Mouse (Mus musculus): ENCODE results near the gene Prps1.
"Not testable (repeated sequence)": the region's sequence is repeated elsewhere in the genome, so short reads cannot be mapped to it uniquely, and the experiment has no call there.

Prps1 gene

DNA sequence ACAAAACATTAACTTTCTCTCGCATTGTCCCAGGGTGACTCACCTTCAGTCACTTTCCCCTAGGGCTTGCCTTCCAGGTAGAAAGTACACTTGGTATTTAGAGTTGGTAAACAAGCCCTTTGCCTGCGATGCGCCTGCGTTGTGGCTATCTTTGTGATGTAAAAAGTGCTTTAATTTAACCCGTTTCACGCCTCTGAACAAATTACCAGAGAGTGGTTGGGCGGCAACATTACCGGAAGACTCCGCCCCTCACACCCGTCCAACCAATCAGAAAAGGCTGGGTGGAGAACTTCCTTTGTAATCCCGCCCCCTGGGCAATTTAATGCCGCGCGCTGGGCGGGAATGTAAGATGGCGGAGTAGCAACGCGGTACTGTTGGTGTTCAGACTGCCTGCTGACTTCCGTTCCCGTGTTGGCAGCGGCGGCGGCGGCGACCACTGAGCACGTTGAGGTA lies at the start of gene Prps1:
Gene Prps1, plus strand, starts transcription at position 335 of the 453 bp plus-strand sequence.
- peak; percentile 96 for DNase-seq (ENCODE audit: low spot score)

- DNase-seq (ENCODE audit: low spot score) = no peak
Measured at GRCm38 (mm10) chrX:140407593-140407992, 48.8 kb upstream of the Prps1 start.

GRCm38 (mm10) chrX:140418467-140418866 lies 37.9 kb upstream of the Prps1 start:
- DNase-seq (ENCODE audit: low spot score) = no peak

DNA sequence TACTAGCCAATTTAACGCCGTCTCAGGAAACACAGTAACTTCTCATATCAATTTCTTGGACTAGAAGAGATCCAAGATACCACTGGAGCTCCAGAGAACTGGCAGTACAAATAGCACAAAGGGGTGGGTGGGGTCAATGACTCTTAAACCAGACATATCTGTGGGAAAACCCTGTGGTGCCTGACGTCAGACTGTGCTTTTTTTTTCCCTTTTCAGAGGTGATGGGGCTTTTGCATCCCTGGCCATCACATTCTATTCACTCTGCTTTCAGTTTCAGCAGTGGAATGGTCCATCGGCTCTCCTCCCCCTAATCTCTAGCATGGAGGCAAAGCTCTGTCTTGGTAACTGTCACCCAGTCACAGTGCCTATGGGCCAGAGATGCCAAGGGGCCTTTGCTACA lies 29.3 kb upstream of the Prps1 start:
- DNase-seq (ENCODE audit: low spot score) = no peak

- no peak for DNase-seq (ENCODE audit: low spot score)
Measured at GRCm38 (mm10) chrX:140428252-140428651, 28.2 kb upstream of the Prps1 start.

- DNase-seq (ENCODE audit: low spot score) = no peak
Measured at GRCm38 (mm10) chrX:140429985-140430384, 26.4 kb upstream of the Prps1 start.

DNA sequence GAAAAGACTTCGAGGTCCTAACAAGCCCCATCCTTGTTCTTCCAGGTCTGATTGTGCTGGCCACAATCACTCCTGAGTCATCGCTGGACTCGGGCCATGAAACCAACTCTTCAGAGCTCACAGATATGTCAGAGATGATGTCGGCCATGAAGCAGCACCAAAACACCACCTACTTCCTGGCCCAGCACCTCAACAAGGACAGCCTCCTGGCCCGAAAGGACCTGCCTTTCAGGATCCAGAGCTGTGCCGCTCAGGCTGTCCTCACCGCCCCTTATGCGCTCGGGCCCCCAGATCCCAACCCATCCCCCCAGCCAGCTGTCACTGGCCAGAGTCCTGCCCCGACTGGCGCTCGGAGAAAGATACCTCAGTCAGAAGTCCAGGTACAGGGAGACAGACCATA lies 25.9 kb upstream of the Prps1 start:
- DNase-seq (ENCODE audit: low spot score) = no peak

- no peak for DNase-seq (ENCODE audit: low spot score)
Measured at GRCm38 (mm10) chrX:140431981-140432380, 24.4 kb upstream of the Prps1 start.

DNA sequence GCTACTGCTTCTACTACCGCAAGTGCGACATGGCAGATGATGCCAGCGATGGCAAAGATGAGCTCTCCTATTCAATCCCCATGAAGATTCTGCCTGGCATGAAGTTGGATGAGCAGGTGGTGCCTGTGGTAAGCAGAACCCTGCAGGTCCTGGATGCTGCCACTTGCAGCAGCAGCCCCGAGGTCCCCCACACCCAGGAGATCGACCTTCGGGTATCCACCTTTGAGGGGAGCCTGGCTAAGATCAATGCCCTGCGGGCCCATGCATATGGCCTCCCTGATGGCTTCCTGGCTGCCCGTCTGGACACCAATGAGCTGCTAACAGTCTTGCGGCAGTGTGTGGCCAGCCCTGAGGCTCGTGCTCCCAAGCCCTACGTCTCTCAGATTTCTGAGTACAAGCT lies 23.6 kb upstream of the Prps1 start:
- DNase-seq (ENCODE audit: low spot score) = no peak

GRCm38 (mm10) chrX:140437906-140438305 lies 18.5 kb upstream of the Prps1 start:
- no peak for DNase-seq (ENCODE audit: low spot score)

GRCm38 (mm10) chrX:140445551-140445950 lies 10.9 kb upstream of the Prps1 start:
- DNase-seq (ENCODE audit: low spot score) = no peak

DNA sequence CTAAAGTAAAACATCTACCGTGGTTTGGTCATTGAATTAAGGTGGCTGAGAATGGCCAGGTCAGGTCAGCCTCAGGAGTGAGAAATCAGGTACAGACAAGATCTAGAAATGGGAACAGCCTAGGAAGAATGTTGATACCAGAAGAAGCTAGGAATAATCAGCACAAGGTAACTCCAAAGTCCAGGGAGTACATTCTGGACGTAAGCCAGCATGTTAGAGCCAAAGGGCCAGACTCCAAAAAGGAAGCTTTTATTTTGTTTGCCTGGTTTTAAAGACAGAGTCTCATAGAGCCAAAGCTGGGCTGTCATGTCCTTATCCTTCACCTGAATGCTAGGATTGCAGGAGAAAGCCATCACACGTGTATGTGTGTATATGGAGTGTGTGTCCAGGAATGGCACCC lies 6.3 kb upstream of the Prps1 start:
- DNase-seq (ENCODE audit: low spot score) = no peak

GRCm38 (mm10) chrX:140456751-140457491 lies 508 bp downstream of the Prps1 start:
- DNase-seq (ENCODE audit: low spot score) = peak; percentile 53

GRCm38 (mm10) chrX:140457502-140457901 lies 1.1 kb downstream of the Prps1 start:
- DNase-seq (ENCODE audit: low spot score) = peak; percentile 39

DNA sequence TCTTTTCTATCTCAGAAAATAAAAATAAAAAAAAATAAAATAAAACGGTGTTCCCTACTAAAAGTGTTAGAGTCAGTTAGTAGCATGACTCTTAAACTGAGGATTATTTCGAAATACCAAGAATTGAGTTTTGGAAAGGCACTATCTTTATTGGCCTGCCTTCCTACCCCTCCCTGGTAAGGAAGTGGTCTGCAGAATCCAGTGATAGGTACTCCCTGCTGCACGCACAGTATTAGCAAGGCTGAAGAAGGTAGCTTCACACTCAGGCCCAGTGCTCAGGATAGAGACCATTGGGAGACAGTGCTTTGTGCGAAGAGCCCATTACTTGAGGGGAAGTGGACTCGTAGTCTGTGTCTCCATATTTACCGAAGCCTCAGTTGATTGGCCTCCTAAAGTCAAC lies 21.8 kb downstream of the Prps1 start:
- no peak for DNase-seq (ENCODE audit: low spot score)

GRCm38 (mm10) chrX:140479171-140479570 lies 22.8 kb downstream of the Prps1 start:
- peak; percentile 33 for DNase-seq (ENCODE audit: low spot score)

DNA sequence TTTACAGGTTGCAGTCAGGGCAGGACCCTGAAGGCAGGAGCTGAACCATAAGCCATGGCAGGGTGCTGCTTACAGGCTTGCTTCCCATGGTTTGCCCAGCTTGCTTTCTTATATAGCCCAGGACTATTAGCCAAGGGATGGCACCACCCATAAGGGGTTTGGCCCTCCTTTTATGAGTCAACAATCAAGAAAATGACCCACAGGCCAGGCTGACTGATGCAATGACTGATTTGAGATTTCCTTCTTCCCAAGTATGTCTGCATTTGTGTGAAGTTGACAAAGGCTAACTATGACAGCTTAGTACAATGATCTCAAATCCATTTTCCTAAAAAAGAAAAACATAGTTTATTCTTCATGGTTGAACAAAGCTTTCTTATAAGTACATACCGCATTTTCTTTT lies 32.8 kb downstream of the Prps1 start:
- DNase-seq (ENCODE audit: low spot score) = no peak

- no peak for DNase-seq (ENCODE audit: low spot score)
Measured at GRCm38 (mm10) chrX:140490203-140490602, 33.8 kb downstream of the Prps1 start.

DNA sequence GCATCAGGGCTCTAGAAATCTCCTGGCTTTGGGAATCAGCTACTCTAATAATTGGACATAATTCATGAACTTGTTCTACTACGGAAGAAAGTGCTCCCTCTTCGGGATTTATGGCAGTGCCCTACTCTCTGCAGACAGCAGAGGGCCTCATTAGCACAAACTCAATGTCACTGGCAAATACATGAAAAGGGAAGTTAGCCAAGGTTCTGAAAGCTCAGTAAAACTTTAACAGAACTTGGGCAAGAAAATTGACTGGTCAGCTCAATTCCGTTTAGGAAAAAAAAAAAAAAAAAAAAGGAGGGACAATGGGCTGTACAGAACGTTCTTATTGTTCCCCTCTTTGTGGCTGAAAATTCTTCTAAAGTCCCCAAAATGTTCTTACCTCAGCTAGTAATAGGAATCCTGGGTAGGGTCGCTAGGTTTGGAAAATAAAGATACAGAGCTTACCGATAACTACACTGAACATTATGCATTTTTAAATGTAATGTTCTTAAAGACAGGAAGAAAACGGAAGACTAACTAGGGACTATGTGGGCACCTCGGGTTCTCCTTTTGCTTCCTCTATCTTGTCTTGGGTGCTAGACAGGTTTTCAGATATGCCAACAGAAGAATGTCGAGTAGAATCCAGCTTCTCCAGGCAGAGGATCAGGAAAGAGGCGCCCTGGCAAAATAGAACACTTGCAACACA lies 35.6 kb downstream of the Prps1 start:
- peak; percentile 52 for DNase-seq (ENCODE audit: low spot score)

- no peak for DNase-seq (ENCODE audit: low spot score)
Measured at GRCm38 (mm10) chrX:140493527-140494029, 37.2 kb downstream of the Prps1 start.

DNA sequence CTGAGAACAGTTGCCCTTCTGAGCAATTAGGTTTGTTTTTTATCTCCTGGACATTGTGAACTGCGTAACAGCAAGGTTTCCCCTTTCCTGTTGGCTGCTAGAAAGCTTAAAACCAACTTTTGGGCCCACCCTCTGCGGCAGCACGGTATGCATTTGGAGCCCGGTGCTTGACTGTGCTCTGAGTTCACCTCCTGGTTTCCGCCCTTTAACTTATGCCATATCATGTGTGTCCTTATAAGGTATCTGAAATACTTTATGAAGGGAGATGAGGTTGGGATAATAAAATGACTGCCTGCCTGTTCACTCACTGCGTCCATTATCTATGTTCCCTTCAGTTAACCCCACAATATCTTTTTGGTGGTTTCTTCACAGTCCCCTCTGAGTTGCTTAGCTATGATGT lies 37.8 kb downstream of the Prps1 start:
- no peak for DNase-seq (ENCODE audit: low spot score)

DNA sequence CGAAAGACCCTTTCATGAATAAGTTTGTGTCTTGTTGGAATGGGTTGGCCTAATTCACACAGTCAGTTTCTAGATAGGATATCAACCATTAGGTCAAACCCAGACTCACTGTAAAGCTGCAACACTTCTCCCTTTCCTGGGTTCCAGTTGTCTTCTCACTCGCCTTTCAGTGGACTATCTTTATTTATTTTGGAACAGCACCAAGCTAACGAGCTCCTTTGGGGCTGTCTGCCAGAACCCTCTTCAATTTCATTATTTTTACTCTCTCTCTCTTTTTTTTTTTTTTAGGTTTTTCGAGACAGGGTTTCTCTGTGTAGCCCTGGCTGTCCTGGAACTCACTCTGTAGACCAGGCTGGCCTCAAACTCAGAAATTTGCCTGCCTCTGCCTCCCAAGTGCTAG lies 42.0 kb downstream of the Prps1 start:
- DNase-seq (ENCODE audit: low spot score) = not testable (repeated sequence)

DNA sequence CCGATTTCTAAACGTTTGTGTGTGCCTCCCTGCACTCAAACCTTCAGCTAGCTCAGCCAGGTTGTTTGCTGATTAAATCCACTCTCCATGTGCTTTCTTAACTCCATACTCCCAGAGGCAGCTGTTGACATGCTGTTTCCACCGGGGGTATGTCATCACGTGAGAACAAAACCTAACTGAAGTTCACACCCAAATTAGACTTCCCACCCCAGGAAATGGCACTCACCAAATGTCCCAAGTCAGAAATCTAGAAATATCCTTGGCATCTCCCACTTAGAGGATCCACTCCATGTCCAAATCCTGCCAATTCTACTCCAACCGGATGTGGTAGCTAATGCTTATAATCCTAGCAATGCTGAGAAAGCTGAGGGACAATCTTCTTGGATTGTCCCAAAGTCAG lies 43.9 kb downstream of the Prps1 start:
- no peak for DNase-seq (ENCODE audit: low spot score)

Data from embryo, embryonic 10.5 days (tissue).